Mouse (Mus musculus): ENCODE results near the gene Sva. TPM values are rescaled to one million over a fixed set of nuclear protein-coding genes. Genes with fewer than 3 reads are reported as not detected.

Gene Sva
- polyA plus RNA-seq (2015; fragmentation: Nextera tagmentation; extraction: Ambion mirVana) = not detected in 2 replicates

DNA sequence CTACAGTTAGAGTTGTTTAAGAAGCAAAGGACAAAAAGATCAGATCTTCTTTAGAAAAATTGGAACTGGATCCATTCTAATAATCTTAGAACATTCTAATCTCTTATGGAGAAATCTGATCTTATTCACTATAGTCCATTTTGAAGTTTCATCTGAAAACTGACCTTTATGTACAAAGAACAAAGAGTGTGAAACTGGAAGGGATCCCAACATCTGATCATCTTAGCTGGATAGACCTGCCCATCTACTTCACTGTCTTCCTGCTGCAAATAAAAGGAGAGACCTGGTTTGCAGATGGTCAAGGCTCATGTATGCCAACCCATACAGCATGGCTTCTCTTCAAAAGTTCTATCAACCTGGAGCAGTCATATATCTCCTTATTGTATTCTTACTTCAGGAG lies at the start of gene Sva:
Sva (plus strand) TSS at position 301 of the 400 bp plus-strand sequence.
- DNase-seq (ENCODE audit: low spot score) = no peak

Other genes with a start within 250 kb of the Sva start
- not detected in 2 replicates for gene Pip, start 190.9 kb upstream of the Sva start, polyA plus RNA-seq (2015; fragmentation: Nextera tagmentation; extraction: Ambion mirVana)
- gene Sval2, start 185.4 kb upstream of the Sva start, polyA plus RNA-seq (2015; fragmentation: Nextera tagmentation; extraction: Ambion mirVana) = not detected in 2 replicates
- gene Sval1, start 86.8 kb upstream of the Sva start, polyA plus RNA-seq (2015; fragmentation: Nextera tagmentation; extraction: Ambion mirVana) = 0.23 and 0.66 TPM in 2 replicates
- not detected in 2 replicates for gene Sval3, start 70.3 kb upstream of the Sva start, polyA plus RNA-seq (2015; fragmentation: Nextera tagmentation; extraction: Ambion mirVana)
- not detected in 2 replicates for gene Tas2r139, start 102.5 kb downstream of the Sva start, polyA plus RNA-seq (2015; fragmentation: Nextera tagmentation; extraction: Ambion mirVana)
- not detected in 2 replicates for gene Tas2r144, start 176.9 kb downstream of the Sva start, polyA plus RNA-seq (2015; fragmentation: Nextera tagmentation; extraction: Ambion mirVana)
- gene Gstk1, start 207.5 kb downstream of the Sva start, polyA plus RNA-seq (2015; fragmentation: Nextera tagmentation; extraction: Ambion mirVana) = 7.5 and 10.0 TPM in 2 replicates
- gene Tmem139, start 223.6 kb downstream of the Sva start, polyA plus RNA-seq (2015; fragmentation: Nextera tagmentation; extraction: Ambion mirVana) = 0.43 and 0.54 TPM in 2 replicates
- gene Casp2, start 226.6 kb downstream of the Sva start, polyA plus RNA-seq (2015; fragmentation: Nextera tagmentation; extraction: Ambion mirVana) = 72.7 and 74.5 TPM in 2 replicates
- gene Clcn1, start 248.3 kb downstream of the Sva start, polyA plus RNA-seq (2015; fragmentation: Nextera tagmentation; extraction: Ambion mirVana) = 0.10 and 0.26 TPM in 2 replicates